Mouse (Mus musculus): ENCODE measurements around the gene C1qtnf1.

C1qtnf1 gene

GRCm38 (mm10) chr11:118410479-118410878, 17.5 kb upstream of the C1qtnf1 start:
- DNase-seq (ENCODE audit: low read depth, low spot score), result no peak

DNA sequence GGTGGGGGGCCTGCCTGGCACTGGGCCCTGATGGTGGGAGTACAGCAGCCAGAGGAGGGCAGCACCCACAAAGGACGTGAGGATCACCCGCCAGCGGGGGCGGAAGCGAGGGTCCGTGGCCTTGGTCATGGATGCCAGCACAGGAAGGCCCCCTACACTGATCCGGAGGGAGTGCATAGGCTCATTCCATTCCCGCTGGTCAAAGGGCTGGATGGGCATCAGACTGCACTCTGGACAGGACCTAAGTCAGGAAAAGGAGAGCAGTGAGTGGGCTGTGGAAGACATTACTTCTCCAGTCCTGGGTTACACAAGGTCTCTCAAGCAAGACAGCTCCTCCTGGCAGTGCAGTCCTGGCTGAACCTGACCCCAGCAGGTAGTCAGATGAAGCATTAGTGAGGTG, 16.7 kb upstream of the C1qtnf1 start:
- no peak for DNase-seq (ENCODE audit: low read depth, low spot score)

DNA sequence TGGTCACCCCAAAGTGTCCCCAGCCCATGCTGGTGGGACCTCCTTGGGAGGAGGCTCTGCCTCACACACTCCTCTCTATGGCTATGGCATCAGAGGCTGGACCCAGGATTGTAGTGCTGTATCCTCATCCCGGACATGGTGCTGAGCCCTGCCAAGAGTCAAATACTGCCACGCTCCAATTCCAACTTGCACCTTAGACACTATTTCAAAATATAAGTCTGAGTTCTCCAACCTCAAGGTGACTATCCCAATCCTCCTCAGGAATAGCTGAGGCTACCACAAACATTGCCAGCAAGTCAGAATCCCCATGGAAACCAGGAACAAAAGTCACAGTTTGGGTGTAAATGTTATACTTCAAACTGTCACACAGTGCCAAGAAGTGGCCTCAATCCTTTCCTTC, 15.4 kb upstream of the C1qtnf1 start:
- no peak for DNase-seq (ENCODE audit: low read depth, low spot score)

DNA sequence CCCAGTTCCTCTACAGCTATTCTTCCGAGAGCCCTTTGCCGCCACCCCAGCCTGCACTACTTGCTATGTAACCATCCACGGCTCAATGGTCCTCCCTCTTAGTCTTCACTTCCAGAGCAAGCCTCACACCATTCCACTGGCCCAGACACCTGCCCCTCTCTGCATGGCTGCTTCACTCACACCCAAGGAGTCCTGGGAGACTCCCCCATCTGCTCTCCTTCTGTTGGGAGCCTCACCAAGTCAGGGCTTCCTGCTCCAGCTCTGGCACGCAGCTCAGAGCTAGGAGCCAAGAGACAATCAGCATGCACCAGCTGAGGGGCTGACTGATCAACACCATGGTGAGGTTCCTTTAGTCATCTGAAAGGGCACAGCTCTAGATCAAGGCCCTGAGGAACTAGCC, 14.9 kb upstream of the C1qtnf1 start:
- no peak for DNase-seq (ENCODE audit: low read depth, low spot score)

DNA sequence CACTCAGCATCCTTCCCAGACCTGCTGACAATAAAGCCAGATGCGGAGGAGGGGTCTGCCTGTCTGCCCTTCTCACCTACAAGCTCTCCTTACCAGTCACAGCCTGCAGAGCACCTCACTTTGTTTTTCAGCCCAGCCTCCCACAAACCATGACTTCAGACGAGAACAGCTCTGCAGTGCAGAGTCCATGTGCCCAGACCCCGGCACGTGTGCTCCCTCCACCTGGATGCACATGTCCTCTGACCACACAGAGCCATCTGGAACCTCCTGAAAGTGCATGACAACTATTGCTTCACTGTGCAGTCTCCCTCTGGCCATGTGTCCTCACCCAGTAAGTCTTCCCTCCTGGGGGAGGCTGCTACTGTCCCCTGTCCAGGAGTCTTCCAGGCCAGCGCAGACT, 13.7 kb upstream of the C1qtnf1 start:
- no peak for DNase-seq (ENCODE audit: low read depth, low spot score)

GRCm38 (mm10) chr11:118415630-118416029, 12.4 kb upstream of the C1qtnf1 start:
- DNase-seq (ENCODE audit: low read depth, low spot score), result no peak

DNA sequence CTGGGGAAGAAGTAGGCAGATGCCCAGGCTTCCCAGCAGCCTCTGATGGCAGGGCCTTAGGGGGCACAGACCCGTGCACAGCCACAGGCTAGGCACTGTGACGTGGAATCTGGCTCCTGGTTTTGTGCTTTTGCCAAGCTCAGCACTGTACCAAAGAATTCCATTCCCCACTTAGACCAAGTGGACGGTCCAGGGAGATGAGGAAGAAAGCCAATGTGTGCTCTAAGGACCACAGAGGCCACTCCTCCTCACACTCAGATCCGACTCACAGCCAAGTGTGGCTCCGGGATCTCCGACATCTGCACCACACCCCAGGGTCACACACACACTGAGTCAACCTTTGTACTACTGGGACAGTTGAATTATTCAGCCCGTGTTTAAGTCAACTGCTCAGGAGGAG, 12.0 kb upstream of the C1qtnf1 start:
- DNase-seq (ENCODE audit: low read depth, low spot score), result no peak

GRCm38 (mm10) chr11:118417496-118417895, 10.5 kb upstream of the C1qtnf1 start:
- DNase-seq (ENCODE audit: low read depth, low spot score), result no peak

DNA sequence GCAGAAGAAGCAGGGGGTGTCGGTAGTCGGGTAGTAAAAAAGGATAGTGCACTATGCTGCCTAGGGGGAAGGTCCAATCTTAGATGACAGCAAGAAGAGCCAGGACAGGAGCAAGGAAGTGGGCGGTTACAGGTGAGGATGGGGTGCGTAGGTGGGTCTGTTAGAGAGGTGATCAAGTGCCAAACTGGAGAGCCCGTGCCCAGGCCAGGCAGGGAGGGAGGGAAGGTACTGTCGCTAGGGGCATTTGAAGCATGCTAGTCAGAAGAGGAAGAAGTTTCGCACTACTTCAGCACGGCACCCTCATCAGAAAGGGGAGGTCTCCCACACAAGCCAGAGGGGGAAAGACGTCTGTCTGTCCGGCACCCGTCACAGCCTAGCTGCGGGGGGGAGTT, 9.6 kb upstream of the C1qtnf1 start:
- peak; percentile 19 for DNase-seq (ENCODE audit: low read depth, low spot score)

GRCm38 (mm10) chr11:118418834-118419504, 9.0 kb upstream of the C1qtnf1 start, which contains the start of gene Cant1:
TSS of gene Cant1 (minus strand) at chr11:118419086.
- DNase-seq (ENCODE audit: low read depth, low spot score), result peak; percentile 100

DNA sequence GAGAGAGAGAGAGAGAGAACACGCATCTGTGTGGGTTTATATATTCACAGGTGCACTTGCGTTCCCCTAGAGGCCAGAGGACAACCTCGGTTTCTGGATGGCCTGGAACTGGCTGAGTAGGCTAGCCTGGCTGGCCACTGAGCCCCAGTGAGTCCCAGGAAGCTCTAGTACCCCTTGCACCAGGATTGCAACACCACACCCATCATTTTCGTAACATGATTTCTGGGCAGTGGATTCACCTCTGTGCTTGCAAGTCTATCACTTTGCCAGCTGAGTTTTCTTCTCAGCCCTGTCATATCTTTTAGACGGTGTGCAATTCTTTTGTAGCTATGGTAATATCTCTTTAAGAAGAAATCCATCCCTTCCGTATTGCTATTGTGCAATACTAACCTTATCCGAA, 7.7 kb upstream of the C1qtnf1 start:
- DNase-seq (ENCODE audit: low read depth, low spot score), result no peak

GRCm38 (mm10) chr11:118423266-118423971, 4.6 kb upstream of the C1qtnf1 start:
- peak; percentile 83 for DNase-seq (ENCODE audit: low read depth, low spot score)

- no peak for DNase-seq (ENCODE audit: low read depth, low spot score)
These were observed 3.2 kb upstream of the C1qtnf1 start for GRCm38 (mm10) chr11:118424621-118425335.

DNA sequence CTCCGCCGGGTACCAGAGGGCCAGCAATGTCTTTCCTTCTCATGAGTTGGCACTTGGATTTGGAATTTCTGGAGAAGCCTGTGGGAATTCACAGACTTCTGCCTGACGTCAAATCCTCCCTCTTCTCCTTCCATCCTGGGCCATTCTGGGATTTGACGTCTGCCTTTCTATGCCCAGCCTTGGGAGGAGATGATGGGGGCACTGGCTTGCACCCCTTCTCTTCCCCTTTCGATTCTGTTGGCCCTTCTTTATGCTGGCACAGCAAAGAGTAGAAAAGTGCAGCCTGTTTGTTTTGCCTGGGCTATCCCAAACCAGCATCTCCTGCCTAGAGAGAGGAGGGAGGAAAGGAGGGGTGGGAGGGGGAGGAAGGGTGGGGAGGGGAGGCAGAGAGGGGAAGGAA, 1.2 kb upstream of the C1qtnf1 start:
- DNase-seq (ENCODE audit: low read depth, low spot score), result no peak

GRCm38 (mm10) chr11:118427266-118427779, 680 bp upstream of the C1qtnf1 start:
- no peak for DNase-seq (ENCODE audit: low read depth, low spot score)

- DNase-seq (ENCODE audit: low read depth, low spot score), result no peak
These were observed 461 bp downstream of the C1qtnf1 start for GRCm38 (mm10) chr11:118428460-118428868.

- no peak for DNase-seq (ENCODE audit: low read depth, low spot score)
These were observed 1.1 kb downstream of the C1qtnf1 start for GRCm38 (mm10) chr11:118428944-118429709.

DNA sequence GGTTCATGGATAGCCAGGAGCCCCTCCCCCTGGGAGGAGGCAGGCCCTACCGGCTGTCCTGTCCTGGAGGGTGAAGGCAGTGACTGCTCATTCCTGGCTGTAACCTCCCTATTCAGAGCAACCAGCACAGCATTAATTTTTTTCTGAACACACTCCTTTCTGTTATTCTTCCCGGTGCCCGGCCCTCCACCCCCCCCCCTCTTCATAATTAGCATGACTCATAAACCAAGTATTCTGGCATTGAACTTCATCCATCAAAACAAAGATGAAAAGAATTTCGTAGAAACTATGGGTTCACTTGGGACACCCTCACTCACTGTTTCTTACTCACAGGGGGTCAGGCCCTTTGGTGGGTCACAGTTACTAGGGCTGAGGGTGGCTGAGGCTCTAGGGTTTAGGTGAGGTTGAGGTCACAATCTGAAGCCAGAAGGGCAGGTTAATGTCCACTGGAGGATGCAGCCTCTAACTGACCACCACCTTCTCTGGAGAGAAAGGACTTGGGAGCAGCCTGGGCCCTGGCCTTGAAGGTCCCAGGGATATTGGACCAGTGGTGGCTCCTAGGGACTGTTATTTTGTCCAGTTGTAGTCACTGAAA, 2.4 kb downstream of the C1qtnf1 start:
- DNase-seq (ENCODE audit: low read depth, low spot score), result no peak

GRCm38 (mm10) chr11:118431100-118431948, 3.3 kb downstream of the C1qtnf1 start:
- DNase-seq (ENCODE audit: low read depth, low spot score), result no peak

GRCm38 (mm10) chr11:118433398-118433868, 5.4 kb downstream of the C1qtnf1 start:
- no peak for DNase-seq (ENCODE audit: low read depth, low spot score)

Data from ES-CJ7 (cell line).